Mouse (Mus musculus) kidney, postnatal 4 days (tissue): Measurements from ENCODE around the gene Mex3a.

Experiments used
- DNase-seq, 2 experiments: peaks; one replicate each; pipeline ENCODE4 v3.0.0; 2021; ENCODE audit warnings: mixed read lengths in 2 of 2

The Mex3a gene

DNA sequence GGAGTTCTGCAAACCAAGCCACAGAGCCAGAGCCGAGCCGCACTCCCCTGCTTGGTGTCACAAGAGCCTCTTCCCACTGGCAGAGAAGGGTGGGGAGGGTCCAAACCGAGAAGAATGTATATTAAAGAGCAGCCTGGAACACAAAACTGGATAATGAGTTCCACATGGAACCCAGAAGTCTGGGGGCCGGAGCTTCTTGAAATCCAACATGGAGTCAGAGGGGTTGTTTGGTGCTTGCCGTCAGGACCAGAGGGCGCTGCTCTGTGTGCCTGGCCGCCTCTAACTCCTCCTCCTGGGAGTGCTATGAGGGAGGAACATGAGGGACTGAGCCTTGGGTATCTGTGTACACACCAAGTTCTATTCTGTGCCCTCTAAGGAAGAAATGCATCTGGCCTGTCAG is 26.4 kb upstream of the Mex3a start:
- DNase-seq = no peak

DNA sequence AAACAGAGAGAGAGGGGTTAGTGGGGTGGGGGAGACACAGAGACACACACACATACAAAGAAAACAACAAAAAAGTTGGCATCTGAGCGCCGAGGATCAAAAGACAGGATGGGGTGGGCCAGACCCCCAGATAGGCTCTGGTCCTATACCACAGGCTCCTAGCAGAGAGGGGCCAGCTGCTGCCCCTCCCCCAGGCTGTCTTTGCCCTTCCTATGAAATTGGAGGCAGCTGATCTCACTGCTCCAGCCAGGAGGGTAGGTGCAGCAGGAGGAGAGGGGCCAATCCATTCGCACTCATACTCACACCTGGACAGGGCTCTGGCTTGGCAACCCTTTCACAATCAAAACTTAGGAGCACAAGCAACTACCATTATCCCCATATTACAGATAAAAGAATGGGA is 22.9 kb upstream of the Mex3a start:
- no peak for DNase-seq

DNA sequence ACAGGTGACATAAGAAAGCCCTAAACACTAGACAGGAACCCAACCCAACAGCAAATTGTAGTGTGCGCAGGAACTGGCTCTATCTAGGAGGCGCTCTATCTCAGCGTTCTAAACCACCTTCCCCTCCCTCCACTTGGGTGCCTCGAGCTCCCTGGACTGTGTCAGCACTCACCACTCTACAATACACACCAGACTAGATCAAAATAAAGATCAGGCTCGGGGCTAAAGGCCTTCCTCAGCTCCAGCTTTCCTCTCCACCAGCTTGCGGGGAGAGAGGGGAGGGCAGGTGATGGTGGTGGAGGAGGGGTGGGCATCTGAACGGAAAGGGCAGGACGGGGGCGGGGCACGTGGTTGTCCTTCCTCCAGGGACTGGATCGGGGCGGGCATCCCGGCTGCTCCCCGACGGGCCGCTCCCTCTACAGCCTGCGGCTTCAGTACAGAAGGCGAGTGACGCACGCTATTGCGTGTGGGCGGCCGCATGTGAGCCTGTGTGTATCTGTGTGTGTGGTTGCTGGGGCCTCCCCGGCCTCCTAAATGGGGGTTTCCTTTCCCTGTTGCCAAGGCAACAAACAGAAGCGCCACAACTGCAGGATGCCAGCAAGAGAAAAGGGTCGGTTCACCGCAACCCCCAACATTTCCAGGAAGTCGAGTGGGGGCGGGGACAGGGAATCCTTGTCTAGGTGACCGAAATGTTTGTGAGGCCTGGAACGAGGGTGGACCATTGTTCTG is 22.3 kb upstream of the Mex3a start, which contains the start of gene Lmna:
Gene Lmna, minus strand, starts transcription at position 265 of the 729 bp plus-strand sequence.
- DNase-seq = peak; percentile 96 to 98

DNA sequence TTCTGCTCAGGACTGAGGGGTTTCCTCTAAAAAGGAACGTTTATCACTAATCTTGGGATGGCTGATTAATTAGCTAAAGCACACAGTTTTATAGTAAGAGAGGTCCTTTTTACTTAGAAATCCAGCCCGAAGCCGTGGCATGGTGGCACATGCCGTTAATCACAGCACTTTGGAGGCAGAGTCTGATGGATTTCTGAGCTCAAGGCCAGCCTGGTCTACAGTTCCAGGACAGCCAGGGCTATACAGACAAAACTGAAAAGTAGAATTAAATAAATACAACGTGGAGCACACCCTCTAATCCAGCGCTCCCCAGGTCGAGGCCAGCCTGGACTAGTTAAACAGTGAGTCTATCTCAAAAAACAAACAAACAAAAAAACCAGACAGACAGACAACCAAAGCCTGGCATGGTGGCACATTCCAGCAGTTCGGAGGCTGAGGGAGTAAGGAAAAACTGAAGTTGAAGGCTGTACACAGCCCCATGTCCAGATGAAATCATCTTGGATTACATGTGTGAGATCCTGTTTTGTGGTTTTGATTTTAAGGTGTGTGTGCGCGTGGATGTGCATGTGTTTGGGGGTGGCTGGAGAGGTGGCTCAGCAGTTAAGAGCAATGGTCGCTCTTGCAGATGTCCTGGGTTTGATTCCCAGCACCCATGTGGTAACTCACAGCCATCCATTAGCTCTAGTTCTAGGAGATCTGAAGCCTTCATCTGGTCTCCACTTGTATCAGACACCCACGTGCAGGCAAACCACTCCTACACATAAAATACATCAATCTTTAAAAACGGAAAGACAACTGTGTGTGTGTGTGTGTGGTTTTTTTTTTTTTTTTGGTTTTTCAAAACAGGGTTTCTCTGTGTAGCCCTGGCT is 21.5 kb upstream of the Mex3a start:
- DNase-seq = no peak

DNA sequence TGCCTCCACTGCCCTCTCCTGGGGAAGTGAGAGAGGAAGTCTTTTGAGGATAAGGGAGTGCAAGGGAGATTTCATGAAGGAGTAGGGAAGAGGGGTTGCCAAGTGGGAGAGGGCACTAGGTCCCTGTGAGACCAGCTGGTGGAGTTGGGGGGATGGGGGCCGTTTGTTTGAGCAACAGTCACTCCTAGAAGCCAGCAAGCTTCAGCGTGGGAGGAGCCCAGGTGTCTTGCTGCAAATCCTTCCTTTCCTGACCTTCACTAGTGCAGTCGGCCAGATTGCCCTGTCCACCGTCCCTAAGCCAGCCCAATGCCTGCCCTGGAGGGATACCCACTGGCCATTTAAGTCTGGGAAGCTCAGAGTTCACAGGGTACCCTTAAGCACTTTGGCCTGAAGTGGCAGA is 20.6 kb upstream of the Mex3a start:
- no peak for DNase-seq

DNA sequence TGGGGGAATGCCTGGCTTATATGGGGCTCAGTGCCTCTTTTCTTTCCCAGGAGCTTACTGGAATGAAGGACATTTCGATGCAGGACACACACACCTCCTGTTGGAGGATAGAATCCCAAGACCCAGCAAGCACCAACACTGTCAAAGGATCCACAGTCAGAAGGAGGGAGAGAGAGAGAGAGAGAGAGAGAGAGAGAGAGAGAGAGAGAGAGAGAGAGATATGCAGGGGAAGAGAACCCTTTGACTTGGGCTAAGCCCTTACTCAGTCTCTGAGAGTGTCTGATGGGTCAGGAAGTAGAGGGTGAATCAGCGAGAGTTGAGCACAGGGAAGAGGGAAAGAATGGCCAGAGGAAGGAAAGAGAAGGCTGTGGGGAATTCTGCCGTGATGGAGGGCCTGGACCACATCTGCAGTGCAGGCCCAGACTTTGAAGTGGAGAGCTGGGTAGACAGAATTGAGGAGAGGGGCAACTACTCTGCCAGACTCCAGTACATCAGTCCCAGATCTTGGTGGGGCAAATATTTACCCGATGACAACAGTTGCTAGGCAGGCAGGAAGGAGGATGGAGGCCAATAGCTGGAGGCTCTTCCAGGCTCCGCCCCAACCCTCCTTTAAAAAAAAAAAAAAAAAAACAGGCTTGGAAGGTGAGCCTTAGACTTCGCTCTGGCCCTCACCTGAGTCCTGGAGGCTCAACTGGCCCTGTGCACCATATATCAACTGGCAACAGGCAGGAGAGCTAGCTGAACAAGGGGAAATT is 19.9 kb upstream of the Mex3a start:
- no peak for DNase-seq

DNA sequence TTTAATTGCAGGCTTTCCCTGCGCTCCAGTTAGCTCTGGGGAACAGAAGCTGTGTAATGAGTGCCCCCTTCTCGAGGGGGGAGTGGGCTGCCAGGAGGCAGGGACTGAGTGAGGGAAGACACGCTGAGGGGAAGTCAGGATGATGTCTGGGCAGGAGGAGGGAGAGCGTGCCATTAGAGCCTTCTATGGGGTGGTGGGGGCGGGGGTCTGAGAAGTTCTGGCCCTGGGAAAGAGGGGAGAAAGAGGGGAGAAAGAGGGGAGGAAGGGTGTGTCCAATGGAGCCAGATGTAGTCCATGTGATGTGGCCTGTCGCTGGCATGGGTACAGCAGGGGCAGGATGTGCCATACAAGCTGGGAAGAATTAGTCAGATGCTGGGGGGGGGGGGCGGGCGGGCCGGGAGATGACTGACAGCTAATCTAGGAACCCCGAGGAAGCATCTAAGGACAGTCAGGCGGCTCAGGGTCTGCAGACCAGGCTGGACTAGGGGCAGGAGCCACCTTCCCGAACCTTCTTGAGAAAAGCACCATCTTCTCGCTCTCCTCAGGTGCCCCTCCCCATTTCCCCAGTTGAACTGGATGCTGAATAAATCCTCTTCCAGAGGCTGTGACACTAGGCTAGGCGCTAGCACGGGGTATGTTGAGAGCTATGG is 19.2 kb upstream of the Mex3a start:
- DNase-seq = no peak

DNA sequence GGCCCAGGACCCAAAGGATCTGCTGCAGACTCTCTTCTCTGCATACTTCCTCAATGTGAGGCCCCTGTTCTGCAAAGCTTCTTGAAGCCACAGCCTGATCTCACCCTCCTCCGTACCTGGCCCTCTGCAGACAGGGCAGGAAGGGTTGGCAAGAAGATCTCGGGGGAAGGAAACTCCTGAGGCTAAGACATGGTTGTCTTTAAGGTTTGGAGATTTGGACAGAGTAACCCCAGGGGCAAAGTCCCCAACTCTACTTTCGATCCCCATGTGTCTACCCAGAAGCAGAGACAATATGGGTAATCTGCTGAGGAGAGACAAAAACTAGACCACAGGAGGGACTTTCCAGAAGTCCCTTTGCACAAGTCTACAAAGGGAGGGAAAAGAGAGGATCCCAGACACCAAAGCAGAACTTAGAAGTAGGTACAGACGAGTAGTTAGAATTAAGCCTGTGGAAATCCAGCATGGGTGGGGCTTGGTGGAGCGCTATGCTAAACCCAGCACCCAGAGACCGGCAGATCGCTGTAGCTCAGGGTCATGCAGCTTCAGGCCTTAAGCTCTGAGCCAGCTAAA is 18.6 kb upstream of the Mex3a start:
- no peak for DNase-seq

DNA sequence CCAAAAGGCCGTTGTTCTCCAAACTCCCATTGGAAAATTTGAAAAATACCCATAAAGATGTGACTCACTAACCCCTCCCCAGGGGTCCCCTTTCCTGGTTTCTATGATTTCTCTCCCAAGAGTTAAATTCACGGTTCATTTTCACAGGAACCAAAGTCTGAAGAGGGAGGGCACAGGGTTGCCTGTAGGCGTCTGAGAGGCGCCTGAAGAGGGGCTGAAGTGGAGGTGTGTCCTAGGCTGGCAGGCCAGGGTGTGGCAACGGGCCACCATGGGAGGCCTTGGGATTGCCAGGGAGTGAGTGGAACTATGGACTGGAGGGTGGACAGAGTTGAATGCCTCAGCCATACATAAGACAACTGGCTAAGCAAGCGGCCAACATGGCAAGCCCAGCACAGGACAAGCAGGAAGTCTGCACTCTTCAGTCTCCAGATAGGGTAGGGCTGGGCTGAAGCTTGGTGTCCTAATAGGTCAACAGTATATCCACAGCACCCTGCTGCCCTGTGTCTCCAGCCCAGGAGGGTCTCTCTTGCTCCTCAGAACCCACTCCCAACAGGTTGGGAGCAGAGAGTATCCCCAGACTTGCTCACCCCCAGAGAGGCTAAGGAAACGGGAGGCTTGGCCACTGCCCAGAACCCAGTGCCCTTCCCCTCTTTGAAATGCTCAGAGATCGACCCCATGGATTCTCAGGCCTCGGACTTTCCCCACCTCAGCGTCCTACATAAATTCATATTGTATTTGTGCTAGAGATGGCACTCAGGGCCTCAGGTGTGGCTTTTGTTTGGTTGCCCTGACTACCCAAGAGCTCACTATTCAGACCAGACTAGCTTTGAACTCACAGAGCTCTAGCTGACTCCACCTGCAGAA is 17.7 kb upstream of the Mex3a start:
- no peak for DNase-seq

DNA sequence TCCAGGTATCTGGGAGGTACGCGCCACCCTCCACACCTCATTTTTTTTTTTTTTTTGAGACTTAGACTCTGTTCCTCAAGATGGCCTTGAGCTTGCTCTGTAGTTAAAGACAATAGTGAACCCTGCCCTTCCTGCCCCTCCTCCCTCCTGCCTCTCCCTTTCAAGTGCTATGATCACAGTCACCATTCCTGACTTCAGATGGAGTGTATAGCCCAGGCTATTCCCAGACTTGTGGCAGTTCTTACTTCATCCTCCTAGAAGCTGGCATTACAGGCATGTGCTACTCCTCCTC is 17.2 kb upstream of the Mex3a start:
- DNase-seq = no peak

DNA sequence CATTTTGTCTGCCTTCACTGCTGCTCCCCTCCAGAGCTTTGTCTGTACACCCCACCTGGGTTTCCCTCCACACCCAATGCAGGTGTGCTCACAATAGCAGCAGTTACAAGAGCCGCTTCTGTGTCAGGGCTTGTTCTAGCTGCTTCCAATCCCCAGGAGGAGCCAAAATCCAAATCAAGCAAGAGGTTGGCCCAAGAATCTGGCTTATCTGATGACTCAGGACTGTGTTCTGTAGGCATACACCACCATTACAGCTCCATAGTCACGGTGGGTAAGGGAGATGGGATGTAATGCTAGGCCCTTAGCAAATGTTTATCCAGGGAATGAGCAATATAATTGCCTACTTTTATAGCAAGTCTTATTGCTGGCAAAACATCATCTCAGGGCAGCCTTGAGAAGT is 15.8 kb upstream of the Mex3a start:
- DNase-seq = no peak

DNA sequence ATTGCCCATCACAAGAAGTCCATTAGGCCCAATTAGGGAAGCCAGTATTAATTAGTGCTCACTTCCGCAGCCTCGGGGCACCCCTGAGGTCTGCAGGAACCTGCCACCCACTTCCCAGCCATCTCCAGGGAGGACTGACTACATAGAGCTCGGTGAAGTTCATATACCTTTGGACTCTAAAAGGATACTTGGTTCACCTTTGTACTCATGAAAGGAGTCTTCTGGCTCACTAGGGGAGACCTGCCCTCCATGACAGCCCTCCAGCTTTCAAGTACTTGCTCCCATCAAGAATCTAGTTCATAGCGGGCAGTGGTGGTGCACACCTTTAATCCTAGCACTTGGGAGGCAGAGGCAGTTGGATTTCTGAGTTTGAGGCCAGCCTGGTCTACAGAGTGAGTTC is 13.8 kb upstream of the Mex3a start:
- DNase-seq = no peak

DNA sequence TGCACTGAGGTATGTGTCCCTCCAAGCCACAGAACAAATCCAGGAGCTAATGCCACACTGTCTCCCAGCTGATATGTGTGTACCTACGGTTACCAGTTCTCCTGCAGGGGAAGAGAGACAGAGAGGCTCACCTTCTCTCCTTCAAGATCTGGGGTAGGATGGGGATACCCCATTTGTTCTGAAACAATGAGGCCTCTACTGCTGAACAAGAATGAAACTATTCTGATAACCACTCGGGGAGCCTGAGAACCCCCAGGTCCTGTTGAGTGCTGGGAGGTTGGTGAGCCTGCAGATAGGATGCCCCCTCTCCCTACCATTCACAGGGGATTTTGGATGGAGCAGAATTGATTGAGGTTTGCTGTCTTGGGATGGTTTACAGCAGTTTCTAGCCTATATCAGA is 12.1 kb upstream of the Mex3a start:
- no peak for DNase-seq

DNA sequence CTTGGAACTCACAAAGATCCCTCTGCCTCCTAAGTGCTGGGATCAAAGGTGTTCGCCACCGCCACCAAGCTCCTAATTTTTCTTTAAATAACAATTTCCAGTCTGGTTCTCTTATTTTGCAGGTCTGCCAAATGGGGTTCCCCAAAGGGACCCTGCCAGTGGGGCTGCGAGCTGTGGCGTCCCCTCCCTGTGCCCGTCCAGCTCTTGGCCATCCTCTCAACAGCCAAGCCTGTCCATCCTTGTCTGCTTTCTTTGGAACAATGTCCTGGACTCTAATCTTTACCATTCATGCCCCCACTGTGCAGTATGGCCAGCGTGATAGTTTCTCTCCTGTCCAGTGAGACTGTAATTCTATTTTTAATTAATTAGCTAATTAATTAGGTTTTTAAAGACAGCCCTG is 11.0 kb upstream of the Mex3a start:
- DNase-seq = no peak

DNA sequence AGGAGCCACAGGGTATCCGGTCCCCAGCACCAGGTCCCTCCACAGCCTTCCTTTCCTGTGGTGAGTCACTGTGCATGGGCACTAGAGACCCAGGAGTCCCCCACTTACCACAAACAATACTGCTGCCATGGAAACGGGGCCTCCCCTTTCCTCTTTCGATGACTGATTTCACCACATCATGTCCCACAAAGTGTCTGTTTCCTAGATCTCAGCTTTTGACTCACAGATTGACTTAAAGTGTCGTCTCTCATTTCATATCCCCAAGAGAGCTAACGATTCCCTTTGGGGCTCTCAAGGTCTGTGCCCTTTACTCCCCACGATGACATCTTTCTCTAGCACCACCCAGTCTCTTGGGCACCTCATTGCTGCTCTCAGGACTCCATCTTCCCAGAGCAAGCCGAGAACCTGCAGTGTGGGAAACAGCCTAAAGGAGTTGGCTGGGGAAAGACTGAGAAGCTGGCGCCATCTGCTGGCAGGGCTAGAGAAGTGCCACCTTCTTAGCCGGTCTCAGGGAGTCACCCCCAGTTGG is 10.3 kb upstream of the Mex3a start:
- DNase-seq = peak; percentile 78 to 79

DNA sequence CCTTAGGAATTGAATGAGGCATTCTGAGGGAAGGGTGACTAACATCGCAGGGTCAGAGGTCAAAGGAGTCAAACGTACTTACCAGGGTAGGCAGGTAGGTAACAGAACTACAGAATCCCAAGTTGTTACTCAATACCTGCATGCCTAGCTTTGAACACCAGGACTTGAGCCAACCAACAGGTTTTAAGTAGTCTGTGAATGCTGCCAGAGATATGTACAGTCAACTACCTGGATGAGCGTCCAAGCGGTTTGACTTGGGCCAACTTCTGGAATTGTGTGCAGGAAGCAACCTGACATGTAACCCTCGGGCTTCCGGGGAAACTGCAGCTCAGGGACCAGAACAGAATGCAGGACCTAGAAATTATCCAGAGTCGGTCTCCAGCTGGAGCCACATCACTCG is 9.2 kb upstream of the Mex3a start:
- DNase-seq = no peak

DNA sequence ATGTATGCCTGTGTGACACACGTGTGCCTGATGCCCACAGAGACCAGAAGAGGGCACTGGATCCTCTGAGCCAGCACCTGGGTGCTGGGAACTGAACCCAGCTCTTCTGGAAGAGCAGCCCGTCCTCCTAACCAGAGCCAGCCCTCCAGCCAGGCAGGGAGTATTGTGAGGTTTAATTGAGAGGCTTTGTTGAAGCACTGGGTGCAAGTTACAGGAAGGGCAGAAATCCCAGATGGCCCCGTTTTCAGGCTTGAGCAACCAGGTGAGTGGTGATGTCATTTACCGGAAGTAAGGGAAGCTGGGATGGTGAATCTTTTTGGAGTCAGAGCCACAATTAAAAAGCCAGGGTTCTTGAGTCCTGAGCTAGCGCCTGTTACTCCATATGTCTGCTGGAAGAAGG is 7.2 kb upstream of the Mex3a start:
- DNase-seq = no peak

DNA sequence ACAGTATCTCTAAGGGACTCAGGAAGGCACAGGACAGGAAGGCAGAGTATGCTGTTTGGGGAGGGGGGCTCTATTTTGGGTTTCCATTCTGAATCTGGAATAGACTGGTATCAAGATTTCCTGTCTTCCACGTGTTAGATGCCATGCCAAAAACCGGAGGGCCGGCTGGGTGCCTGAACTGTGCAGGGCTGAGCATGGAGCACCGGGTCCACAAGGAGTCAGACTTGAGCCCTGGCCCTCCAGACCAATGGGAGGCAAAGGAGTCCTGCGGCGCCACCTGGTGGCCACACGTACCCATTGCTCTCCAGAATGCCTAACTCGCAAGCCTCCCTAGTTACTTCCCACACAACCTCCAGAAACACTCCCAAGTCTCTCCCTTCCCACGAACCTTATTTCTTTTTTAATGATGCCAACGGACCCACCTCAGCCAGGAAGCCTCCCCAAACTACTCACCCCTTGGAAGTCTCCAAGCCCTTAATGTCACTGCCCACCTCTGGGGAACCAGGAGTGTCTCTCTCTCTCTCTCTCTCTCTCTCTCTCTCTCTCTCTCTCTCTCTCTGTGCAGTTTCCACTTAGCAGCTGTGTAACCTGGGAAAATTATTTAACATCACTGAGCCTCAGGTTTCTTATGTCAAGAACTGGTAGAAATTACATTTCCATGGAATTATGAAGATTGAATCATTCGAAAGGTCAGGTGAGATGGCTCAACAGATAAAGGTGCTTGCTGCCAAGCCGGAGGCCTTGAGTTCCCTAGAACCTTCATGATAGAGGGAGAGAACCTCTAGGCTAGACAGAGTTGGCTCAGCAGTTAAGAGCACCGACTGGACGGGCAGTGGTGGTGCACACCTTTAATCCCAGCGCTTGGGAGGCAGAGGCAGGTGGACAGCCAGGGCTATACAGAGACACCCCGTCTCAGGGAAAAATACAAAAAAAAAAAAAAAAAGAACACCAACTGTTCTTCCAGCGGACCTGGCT is 5.8 kb upstream of the Mex3a start:
- DNase-seq = peak; percentile 91 to 93

DNA sequence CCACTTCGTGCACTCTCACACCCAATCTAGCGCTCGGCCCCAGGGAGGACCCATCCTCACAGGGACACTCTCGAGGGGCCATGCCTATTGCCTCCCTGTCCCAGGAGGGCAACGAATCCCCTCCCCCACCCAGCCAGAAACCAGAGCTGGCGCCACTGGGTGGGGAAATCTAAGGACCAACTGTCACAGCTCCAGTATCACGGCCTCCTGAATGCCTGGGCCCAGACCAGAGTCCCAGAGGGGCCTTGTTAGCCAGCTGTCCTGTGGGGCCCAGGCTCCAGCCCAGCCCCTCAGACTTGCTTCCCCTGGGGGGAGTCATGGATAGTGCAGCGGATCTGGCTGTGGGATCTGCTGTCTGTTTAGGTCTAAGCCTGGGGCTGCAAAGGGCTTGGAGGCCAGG is 4.6 kb upstream of the Mex3a start:
- DNase-seq = no peak

DNA sequence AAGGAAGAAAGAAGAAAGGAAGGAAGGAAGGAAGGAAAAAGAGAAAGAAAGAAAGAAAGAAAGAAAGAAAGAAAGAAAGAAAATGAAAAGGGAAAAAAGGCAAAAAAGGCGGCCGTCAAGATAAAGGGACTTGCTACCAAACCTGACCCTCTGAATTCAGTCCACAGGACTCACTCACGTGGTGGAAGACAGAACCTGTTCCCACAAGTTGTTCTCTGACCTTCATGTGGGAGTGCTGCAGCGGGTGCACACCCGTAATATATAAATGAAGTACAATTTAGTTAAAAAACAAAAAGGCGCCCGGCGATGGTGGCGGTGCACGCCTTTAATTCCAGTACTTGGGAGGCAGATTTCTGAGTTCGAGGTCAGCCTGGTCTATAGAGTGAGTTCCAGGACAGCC is 3.5 kb upstream of the Mex3a start:
- no peak for DNase-seq
